Mouse (Mus musculus) right cerebral cortex, adult 18-20 months (tissue): ENCODE results near the gene Ntm.

Source experiments
- DNase-seq: peaks from one replicate; pipeline ENCODE4 v3.0.0; 2022; ENCODE audit warnings: mixed read lengths

Ntm gene

GRCm38 (mm10) chr9:28977275-28977674 lies 985.7 kb downstream of the Ntm start:
- no peak for DNase-seq

DNA sequence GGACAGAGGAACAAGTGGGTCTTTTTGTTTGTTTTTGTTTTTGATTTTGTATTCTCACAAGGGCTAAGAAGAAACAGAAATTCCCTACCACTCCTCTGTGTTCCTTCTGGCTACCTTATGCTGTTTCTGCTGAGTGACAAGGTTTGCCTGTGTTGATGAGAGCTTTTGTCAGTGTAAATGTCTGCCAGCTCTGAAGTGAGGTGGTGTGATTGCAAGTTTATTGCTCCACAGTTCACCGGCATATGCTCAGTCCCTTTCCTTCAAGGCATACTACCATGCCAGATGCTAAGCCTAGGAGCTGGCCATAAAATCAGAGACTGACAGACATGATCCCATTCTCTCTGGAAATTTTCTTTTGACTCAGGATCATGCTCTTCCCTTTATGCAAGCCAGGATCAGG lies 993.5 kb downstream of the Ntm start:
- DNase-seq: no peak
